Mouse (Mus musculus): Measurements from ENCODE around the gene Abhd2. TPM values are rescaled to one million over a fixed set of nuclear protein-coding genes. Genes with fewer than 3 reads are reported as not detected.
A peak's percentile ranks its signal among the peaks of the same experiment; 100 is the strongest.

The Abhd2 gene
- polyA plus RNA-seq, 1 experiment from 2014 or later = 11.4 TPM

- Histone ChIP-seq H3K36me3 (replicated peaks) (no peaks in the 10 kb centered on the region), H3K4me1 (replicated peaks) (peaks cover 3% of the 10 kb centered on the region), H3K27ac (replicated peaks) (no peak within 1 kb of the TSS), H3K9ac (no peak within 1 kb of the TSS), H3K9me3 (replicated peaks) (no peaks in the 10 kb centered on the region), H3K4me2 (no peak within 1 kb of the TSS), H3K27me3 (no peaks in the 10 kb centered on the region), H3K4me3 (replicated peaks) (no peak within 1 kb of the TSS)
- 69% methylated on average over 16 of the region's 16 CpGs for WGBS (ENCODE audit: insufficient replicate concordance)
- no peak for ATAC-seq (ENCODE audit: insufficient read depth)
Measured at GRCm38 (mm10) chr7:79386422-79387133, 113.6 kb downstream of the Abhd2 start, which contains the start of gene Rlbp1. TSS of gene Rlbp1 (minus strand) at chr7:79387048.

- peaks cover 5% of the 10 kb centered on the region for H3K4me1 ChIP-seq (replicated peaks)
- H3K36me3 ChIP-seq (replicated peaks) = no peaks in the 10 kb centered on the region
- WGBS (ENCODE audit: insufficient replicate concordance) = 65% methylated on average over 8 of the region's 8 CpGs
- H3K27ac ChIP-seq (replicated peaks) = no peak overlapping the region
- ATAC-seq (ENCODE audit: insufficient read depth) = no peak
- no peaks in the 10 kb centered on the region for H3K9me3 ChIP-seq (replicated peaks)
- no peak overlapping the region for H3K4me2 ChIP-seq
- H3K4me3 ChIP-seq (replicated peaks) = no peak overlapping the region
- H3K27me3 ChIP-seq = no peaks in the 10 kb centered on the region
- no peak overlapping the region for H3K9ac ChIP-seq
Measured at GRCm38 (mm10) chr7:79387140-79387539, 114.1 kb downstream of the Abhd2 start.

- ATAC-seq (ENCODE audit: insufficient read depth) = no peak
- Histone ChIP-seq H3K4me3 (replicated peaks) (no peak overlapping the region), H3K27me3 (no peaks in the 10 kb centered on the region), H3K9me3 (replicated peaks) (no peaks in the 10 kb centered on the region), H3K4me1 (replicated peaks) (peaks cover 9% of the 10 kb centered on the region), H3K36me3 (replicated peaks) (no peaks in the 10 kb centered on the region), H3K9ac (no peak overlapping the region), H3K4me2 (no peak overlapping the region), H3K27ac (replicated peaks) (no peak overlapping the region)
- 45% methylated on average over 7 of the region's 7 CpGs for WGBS (ENCODE audit: insufficient replicate concordance)
Measured at GRCm38 (mm10) chr7:79387991-79388390, 115.0 kb downstream of the Abhd2 start.

GRCm38 (mm10) chr7:79388671-79389206 lies 115.7 kb downstream of the Abhd2 start:
- no peak overlapping the region for H3K9ac ChIP-seq
- WGBS (ENCODE audit: insufficient replicate concordance) = 67% methylated on average over 7 of the region's 7 CpGs

GRCm38 (mm10) chr7:79390141-79390708 lies 117.2 kb downstream of the Abhd2 start:
- ATAC-seq (ENCODE audit: insufficient read depth) = no peak
- no peak overlapping the region for H3K4me3 ChIP-seq (replicated peaks)
- H3K27ac ChIP-seq (replicated peaks) = no peak overlapping the region
- H3K36me3 ChIP-seq (replicated peaks) = no peaks in the 10 kb centered on the region
- H3K4me2 ChIP-seq = no peak overlapping the region
- no peak overlapping the region for H3K9ac ChIP-seq
- H3K27me3 ChIP-seq = no peaks in the 10 kb centered on the region
- H3K9me3 ChIP-seq (replicated peaks) = no peaks in the 10 kb centered on the region
- peaks cover 19% of the 10 kb centered on the region for H3K4me1 ChIP-seq (replicated peaks)
- WGBS (ENCODE audit: insufficient replicate concordance) = 74% methylated on average over 5 of the region's 5 CpGs

More at GRCm38 (mm10) chr7:79388671-79389206, 115.7 kb downstream of the Abhd2 start:
- no peaks in the 10 kb centered on the region for H3K36me3 ChIP-seq (replicated peaks)
- no peak overlapping the region for H3K4me3 ChIP-seq (replicated peaks)
- H3K9me3 ChIP-seq (replicated peaks) = no peaks in the 10 kb centered on the region
- ATAC-seq (ENCODE audit: insufficient read depth) = no peak
- no peaks in the 10 kb centered on the region for H3K27me3 ChIP-seq
- H3K4me2 ChIP-seq = no peak overlapping the region
- peaks cover 15% of the 10 kb centered on the region for H3K4me1 ChIP-seq (replicated peaks)
- no peak overlapping the region for H3K27ac ChIP-seq (replicated peaks)

- Histone ChIP-seq H3K9ac (peak overlapping the region; percentile 85), H3K27me3 (no peaks in the 10 kb centered on the region), H3K9me3 (replicated peaks) (no peaks in the 10 kb centered on the region), H3K27ac (replicated peaks) (peak overlapping the region; percentile 91), H3K4me1 (replicated peaks) (peaks cover 19% of the 10 kb centered on the region), H3K4me3 (replicated peaks) (peak overlapping the region; percentile 88), H3K4me2 (peak overlapping the region; percentile 96), H3K36me3 (replicated peaks) (peaks cover 6% of the 10 kb centered on the region; the same call in 1 of the 2 replicates)
- ATAC-seq (ENCODE audit: insufficient read depth) = 0 out of 2 replicates have a peak, but pooled peaks have one; percentile 1
- 13% methylated on average over 3 of the region's 3 CpGs for WGBS (ENCODE audit: insufficient replicate concordance)
Measured at GRCm38 (mm10) chr7:79391471-79391870, 118.5 kb downstream of the Abhd2 start.

GRCm38 (mm10) chr7:79391883-79392649 lies 119.1 kb downstream of the Abhd2 start, which contains the start of gene Fanci:
TSS of gene Fanci (plus strand) at chr7:79391929.
- WGBS (ENCODE audit: insufficient replicate concordance) = under 1% methylated on average over 44 of the region's 44 CpGs
- Histone ChIP-seq H3K27me3 (no peaks in the 10 kb centered on the region), H3K9ac (peak within 1 kb of the TSS; percentile 85)

GRCm38 (mm10) chr7:79392860-79393513 lies 120.0 kb downstream of the Abhd2 start:
- peak; percentile 71 for ATAC-seq (ENCODE audit: insufficient read depth)
- H3K9ac ChIP-seq = peak overlapping the region; percentile 85
- WGBS (ENCODE audit: insufficient replicate concordance) = 35% methylated on average over 9 of the region's 9 CpGs
- peak overlapping the region; percentile 96 for H3K4me2 ChIP-seq
- no peaks in the 10 kb centered on the region for H3K27me3 ChIP-seq
- H3K36me3 ChIP-seq (replicated peaks) = peaks cover 13% of the 10 kb centered on the region; the same call in 1 of the 2 replicates
- peak overlapping the region; percentile 91 for H3K27ac ChIP-seq (replicated peaks)
- H3K4me1 ChIP-seq (replicated peaks) = peaks cover 19% of the 10 kb centered on the region
- peak overlapping the region; percentile 88 for H3K4me3 ChIP-seq (replicated peaks)
- H3K9me3 ChIP-seq (replicated peaks) = no peaks in the 10 kb centered on the region

More at GRCm38 (mm10) chr7:79391883-79392649, 119.1 kb downstream of the Abhd2 start, which contains the start of gene Fanci:
- Histone ChIP-seq H3K4me2 (peak within 1 kb of the TSS; percentile 96), H3K4me1 (replicated peaks) (peaks cover 19% of the 10 kb centered on the region), H3K9me3 (replicated peaks) (no peaks in the 10 kb centered on the region), H3K36me3 (replicated peaks) (peaks cover 10% of the 10 kb centered on the region; the same call in 1 of the 2 replicates), H3K4me3 (replicated peaks) (peak within 1 kb of the TSS; percentile 88), H3K27ac (replicated peaks) (peak within 1 kb of the TSS; percentile 91)
- peak; percentile 90 for ATAC-seq (ENCODE audit: insufficient read depth)

GRCm38 (mm10) chr7:79393924-79394323 lies 120.9 kb downstream of the Abhd2 start:
- Histone ChIP-seq H3K4me3 (replicated peaks) (no peak overlapping the region), H3K9me3 (replicated peaks) (no peaks in the 10 kb centered on the region), H3K27me3 (no peaks in the 10 kb centered on the region), H3K36me3 (replicated peaks) (peaks cover 13% of the 10 kb centered on the region; the same call in 1 of the 2 replicates), H3K4me1 (replicated peaks) (peaks cover 21% of the 10 kb centered on the region), H3K27ac (replicated peaks) (no peak overlapping the region), H3K9ac (no peak overlapping the region), H3K4me2 (peak overlapping the region; percentile 96; the same call in 1 of the 2 replicates)
- no peak for ATAC-seq (ENCODE audit: insufficient read depth)
- 93% methylated on average over 7 of the region's 7 CpGs for WGBS (ENCODE audit: insufficient replicate concordance)

- 81% methylated on average over 7 of the region's 7 CpGs for WGBS (ENCODE audit: insufficient replicate concordance)
Measured at GRCm38 (mm10) chr7:79394666-79395065, 121.7 kb downstream of the Abhd2 start.

More at GRCm38 (mm10) chr7:79394666-79395065, 121.7 kb downstream of the Abhd2 start:
- Histone ChIP-seq H3K4me1 (replicated peaks) (peaks cover 21% of the 10 kb centered on the region), H3K9ac (no peak overlapping the region), H3K27ac (replicated peaks) (no peak overlapping the region), H3K4me2 (no peak overlapping the region), H3K27me3 (no peaks in the 10 kb centered on the region), H3K9me3 (replicated peaks) (no peaks in the 10 kb centered on the region), H3K4me3 (replicated peaks) (no peak overlapping the region), H3K36me3 (replicated peaks) (peaks cover 17% of the 10 kb centered on the region; the same call in 1 of the 2 replicates)
- no peak for ATAC-seq (ENCODE audit: insufficient read depth)

Measured in liver, embryonic 15.5 days (tissue).